ENCODE assay signal across 11 mouse cellular contexts in the genomic region with DNA sequence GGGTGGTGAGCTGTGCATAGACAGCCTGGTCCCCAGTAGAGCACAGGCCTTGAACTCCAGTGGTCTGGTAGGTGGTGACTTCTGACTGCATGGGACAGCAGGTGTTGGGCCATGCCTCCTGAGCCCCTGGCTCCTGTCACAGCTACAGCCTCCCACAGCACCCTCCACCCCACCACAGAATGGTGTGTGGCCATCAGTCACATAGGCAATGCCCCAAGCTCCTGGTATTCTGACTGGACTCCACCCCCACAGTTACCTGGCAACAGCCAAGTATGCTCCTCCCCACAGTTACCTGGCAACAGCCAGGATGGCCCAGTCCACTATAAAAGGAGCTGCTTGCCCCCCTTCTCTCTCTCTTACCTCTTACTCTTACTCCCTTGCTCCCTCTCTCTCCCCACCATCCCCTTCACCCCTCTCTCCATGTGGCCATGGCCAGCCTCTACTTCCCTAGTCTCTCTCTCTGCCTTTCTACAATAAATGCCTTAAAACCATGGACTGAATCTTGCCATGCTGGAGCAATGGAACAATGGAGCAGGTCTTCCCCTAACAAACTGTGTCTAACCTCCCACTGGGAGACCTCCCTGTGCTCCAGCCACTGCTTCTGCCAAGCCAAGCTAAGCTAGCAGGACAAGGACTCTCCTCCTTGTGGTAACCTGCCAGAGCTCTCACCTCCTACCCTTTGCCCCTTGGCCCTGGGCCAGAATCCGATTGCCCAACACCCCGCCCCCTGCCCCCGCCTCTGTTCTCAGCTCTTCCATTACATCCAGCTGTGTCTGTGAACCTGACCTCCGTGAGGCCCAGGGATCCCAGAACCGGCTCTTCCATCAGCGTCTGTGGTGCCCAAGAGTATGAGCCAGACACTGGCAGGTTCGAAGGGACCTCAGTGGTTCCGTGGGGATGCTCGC. TPM values are rescaled to one million over a fixed set of nuclear protein-coding genes. Genes with fewer than 3 reads are reported as not detected.
DNase-seq lines count a peak whose midpoint lies in the region; ATAC-seq lines count a peak whose summit lies in the region.
"Had no signal": no experiment of that assay in that cellular context is flagged by ENCODE, and none has a peak within 500 bp of the region (broad histone marks: within the 10 kb centered on the region; RNA-seq: fewer than 3 reads in every experiment).

No protein-coding gene starts in this region.

- H3K4me1 ChIP-seq in neural tube, embryonic 14.5 days (ENCODE audit: control insufficient read depth, insufficient read depth, low read length) = no peaks in the 10 kb centered on the region
- H3K4me1 ChIP-seq: megakaryocyte, embryonic 14.5 days had no signal

- 71% methylated on average over 9 of the region's 9 CpGs for WGBS in neural tube, embryonic 14.5 days

- H3K4me3 ChIP-seq in neural tube, embryonic 14.5 days (ENCODE audit: low read depth, low read length) = no peak overlapping the region
- H3K4me3 ChIP-seq: limb, embryonic 13.5 days; megakaryocyte, embryonic 14.5 days had no signal

- no peak overlapping the region for H3K4me2 ChIP-seq in neural tube, embryonic 14.5 days (ENCODE audit: low read depth, low read length)
- H3K4me2 ChIP-seq: limb, embryonic 13.5 days had no signal

- H3K27ac ChIP-seq in neural tube, embryonic 14.5 days (ENCODE audit: low read depth, low read length) = no peak overlapping the region
- H3K27ac ChIP-seq: limb, embryonic 13.5 days had no signal

- H3K27me3 ChIP-seq in neural tube, embryonic 14.5 days (ENCODE audit: control insufficient read depth, insufficient read depth, low read length) = no peaks in the 10 kb centered on the region
- H3K27me3 ChIP-seq: limb, embryonic 13.5 days; megakaryocyte, embryonic 14.5 days had no signal

- ATAC-seq in neural tube, embryonic 14.5 days (ENCODE audit: low read depth) = 0 out of 2 replicates have a peak, but pooled peaks have one; percentile 34

- DNase-seq in heart, adult 11 months = peak; percentile 84
- no peak for DNase-seq in heart, adult 8-10 months (ENCODE audit: low spot score)
- DNase-seq in right cerebral cortex, postnatal 4 days = peak; percentile 13
- DNase-seq in right cerebral cortex, postnatal 25 days = no peak
- peak; percentile 22 for DNase-seq in liver
- no peak for DNase-seq in layer of hippocampus, postnatal 36 days
- no peak for DNase-seq in MN1 (ENCODE audit: low spot score)

- no peaks in the 10 kb centered on the region for H3K9me3 ChIP-seq in neural tube, embryonic 14.5 days (ENCODE audit: control insufficient read depth, low read length)
- H3K9me3 ChIP-seq: limb, embryonic 13.5 days had no signal

- H3K9ac ChIP-seq in neural tube, embryonic 14.5 days (replicated peaks; ENCODE audit: low read depth, low read length) = no peak overlapping the region
- H3K9ac ChIP-seq: limb, embryonic 13.5 days had no signal

- H3K36me3 ChIP-seq in neural tube, embryonic 14.5 days (ENCODE audit: control insufficient read depth, insufficient read depth, low read length) = no peaks in the 10 kb centered on the region
- H3K36me3 ChIP-seq: limb, embryonic 13.5 days had no signal

RNA-seq across cellular contexts. Expression of a gene that starts 14.9 kb away (rescaled TPM):
- not detected for total RNA-seq in heart, adult 8-10 months (2022)
- polyA plus RNA-seq in neural tube, embryonic 14.5 days (2014; fragmentation: Nextera tagmentation; extraction: Ambion mirVana) = not detected in 2 replicates
- total RNA-seq in layer of hippocampus, postnatal 36 days (2021) = not detected
- polyA plus RNA-seq: large intestine, adult 2 months; limb, embryonic 13.5 days had no signal

Comparison
In these comparisons a context has a peak if more than half of its experiments do, and no peak if none do; other contexts are left out.
1. DNase-seq: peak in heart, adult 11 months (single experiment), right cerebral cortex, postnatal 4 days (single experiment) and liver (single experiment); none in heart, adult 8-10 months (single experiment), right cerebral cortex, postnatal 25 days (single experiment), layer of hippocampus, postnatal 36 days (0 of 2) and MN1 (single experiment).